Mouse (Mus musculus): ENCODE data around the gene Scgb1b19. TPM values are rescaled to one million over a fixed set of nuclear protein-coding genes. Genes with fewer than 3 reads are reported as not detected.

The Scgb1b19 gene
- not detected in 2 replicates for polyA plus RNA-seq (2012; rRNA removed)

GRCm38 (mm10) chr7:33286991-33287390 lies at the start of gene Scgb1b19:
TSS of gene Scgb1b19 (plus strand) at chr7:33287291.

GRCm38 (mm10) chr7:33280238-33280637 lies 6.9 kb upstream of the Scgb1b19 start, which contains the start of gene Scgb2b19:
TSS of gene Scgb2b19 (minus strand) at chr7:33280338.

Other genes starting within 250 kb of the Scgb1b19 start
- gene Scgb2b17, start 230.7 kb upstream of the Scgb1b19 start, polyA plus RNA-seq (2012; rRNA removed), result not detected in 2 replicates
- gene Scgb1b17, start 223.8 kb upstream of the Scgb1b19 start, polyA plus RNA-seq (2012; rRNA removed), result not detected in 2 replicates
- gene Scgb2b18, start 113.4 kb upstream of the Scgb1b19 start, polyA plus RNA-seq (2012; rRNA removed), result not detected in 2 replicates
- not detected in 2 replicates for gene Scgb1b18, start 101.7 kb upstream of the Scgb1b19 start, polyA plus RNA-seq (2012; rRNA removed)
- gene Scgb2b19, start 7.0 kb upstream of the Scgb1b19 start, polyA plus RNA-seq (2012; rRNA removed), result not detected in 2 replicates
- not detected in 2 replicates for gene Scgb2b20, start 79.0 kb downstream of the Scgb1b19 start, polyA plus RNA-seq (2012; rRNA removed)
- gene Scgb1b20, start 85.9 kb downstream of the Scgb1b19 start, polyA plus RNA-seq (2012; rRNA removed), result not detected in 2 replicates
- not detected in 2 replicates for gene Scgb2b21, start 233.2 kb downstream of the Scgb1b19 start, polyA plus RNA-seq (2012; rRNA removed)